Mouse (Mus musculus) ES-E14 (cell line): ENCODE results near the gene Pla2g4f. TPM values are rescaled to one million over a fixed set of nuclear protein-coding genes. Genes with fewer than 3 reads are reported as not detected.

Experiments used
- DNase-seq: peaks from one replicate; pipeline ENCODE4 v3.0.0-alpha.2; 2013; ENCODE audit warnings: low read depth, low spot score
- H3K27ac ChIP-seq: 2 replicates; pipeline ENCODE4 v1.5.1; 2012; ENCODE audit warnings: low read depth, mild to moderate bottlenecking, low read length, moderate library complexity, mixed read lengths; ENCODE audit not compliant: poor library complexity, insufficient read depth, severe bottlenecking
- H3K36me3 ChIP-seq: 2 replicates; pipeline ENCODE4 v1.6.1; 2012; ENCODE audit warnings: mild to moderate bottlenecking, low read length, moderate library complexity, mixed read lengths; ENCODE audit not compliant: control insufficient read depth, poor library complexity, insufficient read depth, severe bottlenecking
- H3K4me1 ChIP-seq, 2 experiments: fragments of 150-350 bp in 1 of 2; sonication (generic) in 1 of 2; 2 replicates each; pipeline ENCODE4 v1.6.1; 2012; ENCODE audit warnings: low read length in 2 of 2, mild to moderate bottlenecking in 1 of 2, mixed read lengths in 1 of 2; ENCODE audit not compliant: control insufficient read depth in 2 of 2, insufficient read depth in 2 of 2, poor library complexity in 1 of 2
- H3K4me3 ChIP-seq, 2 experiments: fragments of 150-350 bp in 1 of 2; sonication (generic) in 1 of 2; 2 replicates each; pipeline ENCODE4 v1.5.1; 2012; ENCODE audit warnings: low read length in 2 of 2, low read depth in 1 of 2, mild to moderate bottlenecking in 1 of 2, mixed read lengths in 1 of 2; ENCODE audit not compliant: insufficient read depth in 1 of 2, poor library complexity in 1 of 2, severe bottlenecking in 1 of 2
- H3K9ac ChIP-seq: 2 replicates; pipeline ENCODE4 v1.6.1; 2012; ENCODE audit warnings: low read depth, mild to moderate bottlenecking, low read length, mixed read lengths; ENCODE audit not compliant: poor library complexity, insufficient read depth, severe bottlenecking
- H3K9me3 ChIP-seq: fragments of 150-350 bp; sonication (generic); 2 replicates; pipeline ENCODE4 v1.6.1; 2012; ENCODE audit warnings: low read depth, mild to moderate bottlenecking, low read length; ENCODE audit not compliant: control insufficient read depth, insufficient read depth
- CHD2 ChIP-seq: IDR thresholded peaks from 2 replicates; pipeline ENCODE4 v1.6.1; 2014; ENCODE audit warnings: mild to moderate bottlenecking, low read depth, low read length, inconsistent platforms
- HCFC1 ChIP-seq: IDR thresholded peaks from 2 replicates; pipeline ENCODE4 v1.6.1; 2012; ENCODE audit warnings: low read length, inconsistent platforms, borderline replicate concordance; ENCODE audit not compliant: insufficient read depth
- MAFK ChIP-seq: IDR thresholded peaks from 2 replicates; pipeline ENCODE4 v1.6.1; 2014; ENCODE audit warnings: mild to moderate bottlenecking, low read depth, low read length, inconsistent platforms; ENCODE audit not compliant: insufficient read depth
- ZC3H11A ChIP-seq: IDR thresholded peaks from 2 replicates; pipeline ENCODE4 v1.6.1; 2012; ENCODE audit warnings: low read depth, mild to moderate bottlenecking, inconsistent platforms, low read length, borderline replicate concordance
- ZNF384 ChIP-seq: IDR thresholded peaks from 2 replicates; pipeline ENCODE4 v1.6.1; 2012; ENCODE audit warnings: low read depth, low read length, inconsistent platforms
- in situ Hi-C, 2 experiments: fragments of 600-800 bp; cut with MboI; formaldehyde crosslinking; loops; one replicate each; pipeline ENCODE4 v1.15.1; 2025; ENCODE audit warnings: low sequenced_read_pairs in 2 of 2, inconsistent platforms in 1 of 2; ENCODE audit not compliant: unreplicated experiment in 2 of 2
- total RNA-seq: library from RNA; depleted of rRNA; stranded (reverse); fragments of 300-350 nt; gene quantifications from 2 replicates; pipeline ENCODE4 v1.2.3, GENCODE M21; 2012

The Pla2g4f gene
- total RNA-seq, 1 experiment, result 0.89 TPM

- Histone ChIP-seq H3K4me1 (no peaks in the 10 kb centered on the region; a peak in 1 of 4 replicates), H3K36me3 (no peaks in the 10 kb centered on the region), H3K9ac (no peak overlapping the region), H3K27ac (no peak overlapping the region), H3K9me3 (no peaks in the 10 kb centered on the region), H3K4me3 (no peak overlapping the region)
- no peak for DNase-seq
- TF ChIP-seq ZNF384, result no peak
- TF ChIP-seq MAFK, result no peak
- no peak for TF ChIP-seq HCFC1
- no peak for TF ChIP-seq ZC3H11A
- no peak for TF ChIP-seq CHD2
- in situ Hi-C loops, result loop anchor here in 1 of 2 experiments (25.0 kb wide), 1 partner anchor 109 kb away; no protein-coding TSS in a partner anchor
These were observed 17.8 kb downstream of the Pla2g4f start for GRCm38 (mm10) chr2:120296160-120296559.

- Histone ChIP-seq H3K9ac (no peak overlapping the region), H3K4me1 (no peaks in the 10 kb centered on the region), H3K36me3 (no peaks in the 10 kb centered on the region), H3K4me3 (no peak overlapping the region), H3K27ac (no peak overlapping the region), H3K9me3 (no peaks in the 10 kb centered on the region)
- DNase-seq, result no peak
- TF ChIP-seq ZC3H11A, result no peak
- TF ChIP-seq CHD2, result no peak
- in situ Hi-C loops, result loop anchor here in 1 of 2 experiments (25.0 kb wide), 1 partner anchor 104 kb away; no protein-coding TSS in a partner anchor
These were observed 22.4 kb downstream of the Pla2g4f start for GRCm38 (mm10) chr2:120291471-120292078.

- no peak within 1 kb of the TSS for H3K4me3 ChIP-seq
- DNase-seq, result no peak
- H3K27ac ChIP-seq, result no peak within 1 kb of the TSS
- no peaks in the 10 kb centered on the region for H3K9me3 ChIP-seq
- no peaks in the 10 kb centered on the region for H3K4me1 ChIP-seq
- in situ Hi-C loops, result loop anchor here (10.0 to 25.0 kb wide), 2 partner anchors 102 to 114 kb away; no protein-coding TSS in a partner anchor
- no peaks in the 10 kb centered on the region for H3K36me3 ChIP-seq
- TF ChIP-seq CHD2, result no peak
- TF ChIP-seq MAFK, result no peak
- no peak for TF ChIP-seq ZC3H11A
- no peak for TF ChIP-seq ZNF384
- TF ChIP-seq HCFC1, result no peak
- H3K9ac ChIP-seq, result no peak within 1 kb of the TSS
These were observed 25.0 kb downstream of the Pla2g4f start, which contains the start of gene Pla2g4d for GRCm38 (mm10) chr2:120288995-120289394. TSS of gene Pla2g4d (minus strand) at chr2:120289197.

GRCm38 (mm10) chr2:120288401-120288800 is 25.6 kb downstream of the Pla2g4f start:
- Histone ChIP-seq H3K9me3 (no peaks in the 10 kb centered on the region), H3K9ac (no peak overlapping the region), H3K36me3 (no peaks in the 10 kb centered on the region), H3K4me1 (no peaks in the 10 kb centered on the region), H3K4me3 (no peak overlapping the region), H3K27ac (no peak overlapping the region)
- in situ Hi-C loops, result loop anchor here (10.0 to 25.0 kb wide), 2 partner anchors 101 to 114 kb away; no protein-coding TSS in a partner anchor
- no peak for DNase-seq
- TF ChIP-seq ZNF384 (no peak), ZC3H11A (no peak), CHD2 (no peak), MAFK (no peak), HCFC1 (no peak)

GRCm38 (mm10) chr2:120285639-120286038 is 28.3 kb downstream of the Pla2g4f start:
- Histone ChIP-seq H3K27ac (no peak overlapping the region), H3K9ac (no peak overlapping the region), H3K36me3 (no peaks in the 10 kb centered on the region), H3K4me3 (no peak overlapping the region), H3K9me3 (no peaks in the 10 kb centered on the region), H3K4me1 (no peaks in the 10 kb centered on the region)
- TF ChIP-seq ZC3H11A (no peak), MAFK (no peak), CHD2 (no peak), HCFC1 (no peak), ZNF384 (no peak)
- in situ Hi-C loops, result loop anchor here (10.0 to 25.0 kb wide), 2 partner anchors 98 to 111 kb away; no protein-coding TSS in a partner anchor
- no peak for DNase-seq
